Mouse (Mus musculus) CH12.LX (cell line): ENCODE data around the gene Plcl2. TPM values are rescaled to one million over a fixed set of nuclear protein-coding genes. Genes with fewer than 3 reads are reported as not detected.

Experiments used
- DNase-seq: peaks from one replicate; pipeline ENCODE4 v3.0.0-alpha.2; 2013; ENCODE audit errors: extremely low read depth
- H3K27ac ChIP-seq: 2 replicates; pipeline ENCODE4 v1.5.1; 2012; ENCODE audit warnings: low read depth, mild to moderate bottlenecking, control low read depth, moderate library complexity; ENCODE audit not compliant: insufficient read depth
- H3K27me3 ChIP-seq: replicated peaks from 2 replicates; pipeline ENCODE3; 2012; ENCODE audit warnings: inconsistent platforms
- H3K36me3 ChIP-seq, 2 experiments: replicated peaks in 1 of 2; 2 replicates each; pipeline versions ENCODE3 to v1.6.1; 2012; ENCODE audit warnings: inconsistent platforms in 1 of 2, low read length in 1 of 2, mild to moderate bottlenecking in 1 of 2, mixed read lengths in 1 of 2, moderate library complexity in 1 of 2; ENCODE audit not compliant: control insufficient read depth in 1 of 2, insufficient read depth in 1 of 2
- H3K4me1 ChIP-seq, 2 experiments: 2 replicates each; pipeline ENCODE4 v1.6.1; 2012; ENCODE audit warnings: inconsistent platforms in 1 of 2, moderate library complexity in 1 of 2; ENCODE audit not compliant: insufficient read depth in 2 of 2, control insufficient read depth in 1 of 2
- H3K4me2 ChIP-seq: 2 replicates; pipeline ENCODE4 v1.6.1; 2012; ENCODE audit warnings: low read depth, mild to moderate bottlenecking, control low read depth; ENCODE audit not compliant: poor library complexity, insufficient read depth, severe bottlenecking
- H3K4me3 ChIP-seq, 3 experiments: fragments of 150-350 bp in 1 of 3; sonication (generic) in 1 of 3; replicated peaks in 1 of 3; 2 replicates each; pipeline versions ENCODE3 to v1.5.1; 2011 to 2012; ENCODE audit warnings: low read depth in 2 of 3, low read length in 2 of 3, mild to moderate bottlenecking in 2 of 3, moderate library complexity in 2 of 3, control low read depth in 1 of 3, improper control_type of control experiment in 1 of 3, inconsistent platforms in 1 of 3, mixed read lengths in 1 of 3; ENCODE audit not compliant: poor library complexity in 1 of 3
- H3K79me2 ChIP-seq: replicated peaks from 2 replicates; pipeline ENCODE4 v1.6.1; 2012; ENCODE audit warnings: mild to moderate bottlenecking, moderate library complexity; ENCODE audit not compliant: control insufficient read depth, poor library complexity, insufficient read depth, severe bottlenecking; ENCODE audit errors: extremely low read depth
- H3K9ac ChIP-seq: 2 replicates; pipeline ENCODE4 v1.6.1; 2012; ENCODE audit warnings: low read depth, mild to moderate bottlenecking, control low read depth, moderate library complexity; ENCODE audit not compliant: insufficient read depth
- H3K9me3 ChIP-seq: replicated peaks from 2 replicates; pipeline ENCODE3; 2012; ENCODE audit warnings: low read length, inconsistent platforms, mixed read lengths
- BHLHE40 ChIP-seq: IDR thresholded peaks from 2 replicates; pipeline ENCODE4 v1.6.1; 2011; ENCODE audit warnings: mild to moderate bottlenecking, low read depth, low read length, improper control_type of control experiment
- CHD1 ChIP-seq: IDR thresholded peaks from 2 replicates; pipeline ENCODE4 v1.6.1; 2012; ENCODE audit warnings: low read depth, low read length, improper control_type of control experiment, inconsistent platforms
- CHD2 ChIP-seq: IDR thresholded peaks from 2 replicates; pipeline ENCODE4 v1.6.1; 2011; ENCODE audit warnings: low read length, improper control_type of control experiment
- CTCF ChIP-seq, 2 experiments: IDR thresholded peaks in 1 of 2; conservative IDR thresholded peaks in 1 of 2; 2 replicates each; pipeline ENCODE4 v1.5.1; 2011 to 2012; ENCODE audit warnings: low read depth in 2 of 2, low read length in 2 of 2, improper control_type of control experiment in 1 of 2, inconsistent platforms in 1 of 2, mild to moderate bottlenecking in 1 of 2, moderate library complexity in 1 of 2
- E2F4 ChIP-seq: IDR thresholded peaks from 2 replicates; pipeline ENCODE4 v1.6.1; 2011; ENCODE audit warnings: low read depth, low read length, improper control_type of control experiment; ENCODE audit not compliant: insufficient replicate concordance
- ELF1 ChIP-seq: IDR thresholded peaks from 2 replicates; pipeline ENCODE4 v1.6.1; 2014; ENCODE audit warnings: low read depth, mild to moderate bottlenecking, inconsistent platforms, low read length, improper control_type of control experiment
- EP300 ChIP-seq: IDR thresholded peaks from 2 replicates; pipeline ENCODE4 v1.6.1; 2011; ENCODE audit warnings: low read length, improper control_type of control experiment
- ETS1 ChIP-seq: conservative IDR thresholded peaks from 2 replicates; pipeline ENCODE4 v1.6.1; 2012; ENCODE audit warnings: low read depth, mild to moderate bottlenecking, inconsistent platforms, low read length, improper control_type of control experiment, moderate library complexity
- GABPA ChIP-seq: IDR thresholded peaks from 2 replicates; pipeline ENCODE4 v1.6.1; 2012; ENCODE audit warnings: low read depth, low read length, improper control_type of control experiment, inconsistent platforms; ENCODE audit not compliant: insufficient replicate concordance
- HCFC1 ChIP-seq: IDR thresholded peaks from 2 replicates; pipeline ENCODE4 v1.6.1; 2012; ENCODE audit warnings: low read depth, mild to moderate bottlenecking, inconsistent platforms, low read length, improper control_type of control experiment
- KAT2A ChIP-seq: IDR thresholded peaks from 2 replicates; pipeline ENCODE4 v1.6.1; 2012; ENCODE audit warnings: low read length, improper control_type of control experiment, inconsistent platforms; ENCODE audit not compliant: insufficient replicate concordance
- MAX ChIP-seq: IDR thresholded peaks from 2 replicates; pipeline ENCODE4 v1.6.1; 2011; ENCODE audit warnings: low read length, improper control_type of control experiment
- MAZ ChIP-seq: IDR thresholded peaks from 2 replicates; pipeline ENCODE4 v1.6.1; 2012; ENCODE audit warnings: low read depth, mild to moderate bottlenecking, inconsistent platforms, low read length, improper control_type of control experiment, moderate library complexity
- NELFE ChIP-seq: IDR thresholded peaks from 2 replicates; pipeline ENCODE4 v1.6.1; 2011; ENCODE audit warnings: low read depth, low read length, improper control_type of control experiment
- PAX5 ChIP-seq: IDR thresholded peaks from 2 replicates; pipeline ENCODE4 v1.6.1; 2012; ENCODE audit warnings: low read length, inconsistent platforms, mixed read lengths
- POLR2AphosphoS2 ChIP-seq: IDR thresholded peaks from 2 replicates; pipeline ENCODE4 v1.6.1; 2011; ENCODE audit warnings: low read depth, low read length, improper control_type of control experiment
- RAD21 ChIP-seq: IDR thresholded peaks from 2 replicates; pipeline ENCODE4 v1.6.1; 2011; ENCODE audit warnings: low read depth, mild to moderate bottlenecking, low read length, improper control_type of control experiment, moderate library complexity
- RCOR1 ChIP-seq: conservative IDR thresholded peaks from 2 replicates; pipeline ENCODE4 v1.6.1; 2012; ENCODE audit warnings: low read depth, mild to moderate bottlenecking, inconsistent platforms, low read length, improper control_type of control experiment
- SIN3A ChIP-seq: IDR thresholded peaks from 2 replicates; pipeline ENCODE4 v1.6.1; 2012; ENCODE audit warnings: low read length, improper control_type of control experiment, inconsistent platforms
- TBP ChIP-seq: conservative IDR thresholded peaks from 2 replicates; pipeline ENCODE4 v1.6.1; 2011; ENCODE audit warnings: low read depth, low read length, improper control_type of control experiment
- UBTF ChIP-seq: IDR thresholded peaks from 2 replicates; pipeline ENCODE4 v1.6.1; 2012; ENCODE audit warnings: low read depth, mild to moderate bottlenecking, inconsistent platforms, low read length, improper control_type of control experiment, moderate library complexity
- USF1 ChIP-seq: IDR thresholded peaks from 2 replicates; pipeline ENCODE4 v1.6.1; 2014; ENCODE audit warnings: low read depth, mild to moderate bottlenecking, inconsistent platforms, low read length, improper control_type of control experiment
- USF2 ChIP-seq: conservative IDR thresholded peaks from 2 replicates; pipeline ENCODE4 v1.6.1; 2011; ENCODE audit warnings: low read depth, low read length, improper control_type of control experiment
- ZC3H11A ChIP-seq: IDR thresholded peaks from 2 replicates; pipeline ENCODE4 v1.6.1; 2012; ENCODE audit warnings: low read depth, mild to moderate bottlenecking, inconsistent platforms, low read length, improper control_type of control experiment
- ZKSCAN1 ChIP-seq: IDR thresholded peaks from 2 replicates; pipeline ENCODE4 v1.6.1; 2012; ENCODE audit warnings: low read depth, inconsistent platforms, low read length, improper control_type of control experiment, borderline replicate concordance
- ZNF384 ChIP-seq: IDR thresholded peaks from 2 replicates; pipeline ENCODE4 v1.6.1; 2012; ENCODE audit warnings: low read depth, low read length, improper control_type of control experiment, inconsistent platforms
- dilution Hi-C: fragments of 300-500 bp; cut with MboI; formaldehyde crosslinking; loops from 2 replicates; pipeline ENCODE4 v1.14.3; 2020; ENCODE audit warnings: low sequenced_read_pairs; ENCODE audit not compliant: extremely low pct_unique_long_range_greater_than_20kb, extremely low pct_ligation_motif_present
- in situ Hi-C: fragments of 300-500 bp; cut with MboI; formaldehyde crosslinking; loops from 3 replicates; pipeline ENCODE4 v1.14.3; 2019; ENCODE audit warnings: low sequenced_read_pairs, low pct_ligation_motif_present, low pct_unique_long_range_greater_than_20kb, mixed read lengths
- polyA plus RNA-seq: library from polyadenylated mRNA; unstranded; fragments of >175 nt; gene quantifications from 2 replicates; pipeline ENCODE4 v1.2.1, GENCODE M21; 2012; ENCODE audit warnings: low read depth; ENCODE audit not compliant: insufficient read length
- total RNA-seq, 2 experiments: library from RNA; depleted of rRNA; stranded (reverse); fragments of 300-350 nt in 1 of 2; fragments of >200 nt in 1 of 2; gene quantifications; 2 replicates each; pipeline ENCODE4 v1.2.3; 2012 to 2014

Gene Plcl2
- total and polyA plus RNA-seq, 3 experiments = 9.0 to 16.6 (median 12.7) TPM

DNA sequence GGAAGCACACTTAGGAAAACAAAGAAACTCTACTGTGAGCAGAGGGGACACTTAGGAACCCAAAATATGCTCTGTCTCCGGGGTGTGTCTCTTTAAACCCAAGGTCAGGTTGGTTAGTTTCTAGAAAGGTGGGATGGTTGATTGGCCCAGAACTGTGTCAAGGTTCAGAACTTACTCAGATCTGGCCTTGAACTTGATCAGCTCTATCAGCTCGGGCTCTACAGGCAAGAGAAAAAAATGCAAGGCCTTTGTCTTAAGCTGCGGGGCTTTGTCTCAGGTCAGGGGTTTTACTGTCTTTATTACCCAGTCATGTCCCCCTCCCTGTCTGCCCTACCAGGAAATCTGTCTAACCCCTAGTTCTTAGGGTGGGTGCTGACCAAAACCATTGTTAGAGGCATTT, 129.6 kb downstream of the Plcl2 start:
- DNase-seq = no peak
- in situ Hi-C loops (no loop called here), dilution Hi-C loops (no loop called here)

DNA sequence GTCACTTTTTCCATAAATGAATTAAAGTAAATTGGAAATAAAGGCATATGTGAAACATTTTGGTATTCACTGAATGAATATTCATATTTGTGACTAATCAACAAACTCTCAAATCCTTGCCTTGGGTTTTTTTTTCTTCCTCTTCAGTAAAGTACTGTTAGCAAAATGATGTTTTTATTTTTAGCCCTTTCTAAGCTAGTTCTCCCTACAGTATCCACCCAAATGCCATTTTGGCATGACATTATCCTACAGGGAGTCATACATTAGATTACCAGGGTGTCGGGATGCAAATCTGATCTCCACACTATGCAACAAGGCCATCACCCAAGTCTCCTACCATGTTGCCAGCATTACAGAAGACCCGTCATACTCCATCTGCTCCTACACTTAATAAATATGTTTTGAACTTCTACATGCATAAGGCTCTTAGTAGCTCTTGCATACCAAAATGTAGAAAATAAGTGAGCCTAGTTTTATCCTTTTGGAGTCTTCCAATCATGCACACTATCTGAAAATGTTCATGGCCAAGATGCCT, 131.9 kb downstream of the Plcl2 start:
- TF ChIP-seq ZNF384 (no peak), ZKSCAN1 (no peak), USF2 (no peak), PAX5 (no peak), GABPA (no peak), RAD21 (no peak), SIN3A (no peak), BHLHE40 (no peak), HCFC1 (no peak), NELFE (no peak), CHD2 (no peak), ELF1 (no peak), KAT2A (no peak), E2F4 (no peak), ETS1 (no peak), TBP (no peak), POLR2AphosphoS2 (no peak)
- H3K36me3 ChIP-seq = peaks cover 7 to 22% of the 10 kb centered on the region in 2 experiments
- H3K9me3 ChIP-seq = no peaks in the 10 kb centered on the region
- no peak overlapping the region for H3K9ac ChIP-seq
- H3K4me3 ChIP-seq = no peak overlapping the region
- DNase-seq = no peak
- H3K79me2 ChIP-seq = no peaks in the 10 kb centered on the region
- in situ Hi-C loops = no loop called here
- no peaks in the 10 kb centered on the region for H3K27me3 ChIP-seq
- dilution Hi-C loops = no loop called here
- H3K4me1 ChIP-seq = peaks cover 7 to 21% of the 10 kb centered on the region in 2 experiments; a peak in 3 of 4 replicates
- no peak overlapping the region for H3K4me2 ChIP-seq
- no peak overlapping the region for H3K27ac ChIP-seq

More for the DNA sequence above, 129.6 kb downstream of the Plcl2 start:
- Histone ChIP-seq H3K27ac (no peak overlapping the region), H3K9ac (no peak overlapping the region), H3K27me3 (no peaks in the 10 kb centered on the region), H3K79me2 (no peaks in the 10 kb centered on the region), H3K36me3 (peaks cover 7 to 21% of the 10 kb centered on the region in 2 experiments), H3K4me3 (no peak overlapping the region), H3K9me3 (no peaks in the 10 kb centered on the region), H3K4me1 (peaks cover 4 to 16% of the 10 kb centered on the region in 2 experiments; a peak in 3 of 4 replicates), H3K4me2 (no peak overlapping the region)
- no peak for TF ChIP-seq TBP
- no peak for TF ChIP-seq POLR2AphosphoS2
- TF ChIP-seq CHD1 = no peak
- no peak for TF ChIP-seq ELF1
- TF ChIP-seq ZNF384 = no peak
- no peak for TF ChIP-seq BHLHE40
- TF ChIP-seq USF2 = no peak
- TF ChIP-seq MAZ = no peak
- no peak for TF ChIP-seq SIN3A
- TF ChIP-seq NELFE = no peak
- no peak for TF ChIP-seq USF1
- TF ChIP-seq E2F4 = no peak
- TF ChIP-seq GABPA = no peak
- TF ChIP-seq MAX = no peak
- no peak for TF ChIP-seq CTCF (conservative IDR thresholded peaks at IDR 0.05 in 1 of 2, IDR thresholded peaks at IDR 0.05 in 1 of 2; ENCODE audit: low read depth in 2 of 2, low read length in 2 of 2)
- TF ChIP-seq UBTF = no peak
- no peak for TF ChIP-seq RCOR1
- TF ChIP-seq EP300 = no peak
- TF ChIP-seq ZC3H11A = no peak
